8 mouse cellular contexts compared by ENCODE assay signal in genomic region chr7:19382166-19382541, GRCm38 (mm10). TPM values are rescaled to one million over a fixed set of nuclear protein-coding genes. Genes with fewer than 3 reads are reported as not detected.
DNase-seq lines count a peak whose midpoint lies in the region; ATAC-seq and TF ChIP-seq lines count a peak whose summit lies in the region.

No protein-coding gene starts in this region.

- no peaks in the 10 kb centered on the region for H3K9me3 ChIP-seq in heart, embryonic 14.5 days (ENCODE audit: control insufficient read depth, low read length)
- H3K9me3 ChIP-seq in MEL (replicated peaks; ENCODE audit: insufficient read depth, low read length): no peaks in the 10 kb centered on the region
- no peaks in the 10 kb centered on the region for H3K9me3 ChIP-seq in intestine, postnatal 0 days (ENCODE audit: control insufficient read depth)
- H3K9me3 ChIP-seq in midbrain, postnatal 0 days (ENCODE audit: low read length): no peaks in the 10 kb centered on the region

- peak; percentile 32 for ATAC-seq in heart, embryonic 14.5 days (ENCODE audit: insufficient number of reproducible peaks, insufficient read depth, low FRiP score, low read depth)
- peak; percentile 78 for ATAC-seq in intestine, postnatal 0 days
- ATAC-seq in midbrain, postnatal 0 days (ENCODE audit: low FRiP score): peak; percentile 58

- peak overlapping the region in 1 of 2 experiments; percentile 50; a peak in 1 of 4 replicates for H3K27ac ChIP-seq in heart, embryonic 14.5 days (replicated peaks in 1 of 2; ENCODE audit: control insufficient read depth in 1 of 2, insufficient read depth in 1 of 2, low read depth in 2 of 2, low read length in 2 of 2)
- no peak overlapping the region for H3K27ac ChIP-seq in MEL (ENCODE audit: control insufficient read depth, low read depth, low read length)
- H3K27ac ChIP-seq in embryonic fibroblast, embryonic 13.5 days (ENCODE audit: insufficient read depth, low read length): no peak overlapping the region
- H3K27ac ChIP-seq in intestine, postnatal 0 days (ENCODE audit: low read depth, low read length): peak overlapping the region; percentile 35; the same call in 1 of the 2 replicates
- H3K27ac ChIP-seq in midbrain, postnatal 0 days (ENCODE audit: low read depth, low read length): peak overlapping the region; percentile 69

- peak overlapping the region; percentile 91 for H3K4me2 ChIP-seq in heart, embryonic 14.5 days (ENCODE audit: low read length)
- H3K4me2 ChIP-seq in intestine, postnatal 0 days (replicated peaks; ENCODE audit: low read depth): peak overlapping the region; percentile 94
- peak overlapping the region; percentile 76 for H3K4me2 ChIP-seq in midbrain, postnatal 0 days (ENCODE audit: low read depth, low read length, poor library complexity, severe bottlenecking)

- WGBS in heart, embryonic 14.5 days: under 1% methylated on average over 21 of the region's 37 CpGs
- WGBS in intestine, postnatal 0 days: under 1% methylated on average over 27 of the region's 37 CpGs
- under 1% methylated on average over 28 of the region's 37 CpGs for whole genome bisulfite sequencing in midbrain, postnatal 0 days

- TF ChIP-seq EP300 in MEL (IDR thresholded peaks at IDR 0.05; ENCODE audit: low read depth in 1 of 2, low read length in 2 of 2): no peak

- no peak for TF ChIP-seq RAD21 in MEL (IDR thresholded peaks at IDR 0.05; ENCODE audit: low read depth, low read length)

- peaks cover 4 to 18% of the 10 kb centered on the region in 2 experiments; a peak in 3 of 4 replicates for H3K4me1 ChIP-seq in heart, embryonic 14.5 days (ENCODE audit: control insufficient read depth in 2 of 2, insufficient read depth in 2 of 2, low read length in 2 of 2)
- H3K4me1 ChIP-seq in MEL (ENCODE audit: control insufficient read depth in 1 of 2, insufficient read depth in 2 of 2, low read length in 2 of 2): peaks cover 0 to 8% of the 10 kb centered on the region in 2 experiments; a peak in 3 of 4 replicates
- H3K4me1 ChIP-seq in embryonic fibroblast, embryonic 13.5 days (ENCODE audit: control insufficient read depth, insufficient read depth, low read length): peaks cover 3% of the 10 kb centered on the region; the same call in 1 of the 2 replicates
- no peaks in the 10 kb centered on the region for H3K4me1 ChIP-seq in intestine, postnatal 0 days (replicated peaks; ENCODE audit: control insufficient read depth, insufficient read depth, low read length)
- peaks cover 8% of the 10 kb centered on the region; the same call in 1 of the 2 replicates for H3K4me1 ChIP-seq in midbrain, postnatal 0 days (ENCODE audit: insufficient read depth, low read length)

- no peak for TF ChIP-seq POLR2A in MEL (IDR thresholded peaks at IDR 0.05; ENCODE audit: control insufficient read depth in 1 of 2, insufficient read depth in 1 of 2, low read depth in 1 of 2, low read length in 2 of 2, poor library complexity in 1 of 2)
- no peak for TF ChIP-seq POLR2A in embryonic fibroblast, embryonic 13.5 days (IDR thresholded peaks at IDR 0.05; ENCODE audit: low read depth, low read length)

- DNase-seq in heart, adult 8-10 months (ENCODE audit: low spot score): no peak
- peak; percentile 57 for DNase-seq in MEL (ENCODE audit: low read depth, low spot score)
- DNase-seq in midbrain, postnatal 0 days (ENCODE audit: low spot score): no peak
- DNase-seq in yolk sac, embryonic 10.5 days (ENCODE audit: low spot score): no peak
- no peak for DNase-seq in spleen, adult 12 weeks (ENCODE audit: low spot score)

- peaks cover 17% of the 10 kb centered on the region for H3K79me2 ChIP-seq in MEL (ENCODE audit: control insufficient read depth, insufficient read depth, low read length, poor library complexity)

- H3K9ac ChIP-seq in heart, embryonic 14.5 days (ENCODE audit: low read length): peak overlapping the region; percentile 88
- H3K9ac ChIP-seq in MEL (ENCODE audit: control insufficient read depth, low read depth, low read length, poor library complexity, severe bottlenecking): peak overlapping the region; percentile 87
- H3K9ac ChIP-seq in intestine, postnatal 0 days (ENCODE audit: low read depth, low read length): peak overlapping the region; percentile 74
- peak overlapping the region; percentile 74 for H3K9ac ChIP-seq in midbrain, postnatal 0 days (replicated peaks; ENCODE audit: low read length, poor library complexity, severe bottlenecking)

- peaks cover 59% of the 10 kb centered on the region for H3K36me3 ChIP-seq in heart, embryonic 14.5 days (ENCODE audit: control insufficient read depth, insufficient read depth, low read length)
- peaks cover 0 to 8% of the 10 kb centered on the region in 2 experiments; a peak in 2 of 4 replicates for H3K36me3 ChIP-seq in MEL (ENCODE audit: control insufficient read depth in 1 of 2, insufficient read depth in 2 of 2, low read length in 2 of 2)
- H3K36me3 ChIP-seq in intestine, postnatal 0 days (ENCODE audit: control insufficient read depth, insufficient read depth): peaks cover 22% of the 10 kb centered on the region
- peaks cover 29% of the 10 kb centered on the region for H3K36me3 ChIP-seq in midbrain, postnatal 0 days (ENCODE audit: insufficient read depth, low read length)

- H3K4me3 ChIP-seq in heart, embryonic 14.5 days (ENCODE audit: control insufficient read depth in 1 of 2, insufficient read depth in 1 of 2, low read depth in 1 of 2, low read length in 2 of 2): peak overlapping the region; percentile 85 to 87
- peak overlapping the region; percentile 92 to 93 for H3K4me3 ChIP-seq in MEL (ENCODE audit: control insufficient read depth in 1 of 2, insufficient read depth in 1 of 2, low read depth in 2 of 2, low read length in 2 of 2)
- peak overlapping the region; percentile 79 for H3K4me3 ChIP-seq in embryonic fibroblast, embryonic 13.5 days (ENCODE audit: insufficient read depth, low read length)
- peak overlapping the region; percentile 89 for H3K4me3 ChIP-seq in intestine, postnatal 0 days (ENCODE audit: low read depth, low read length)
- H3K4me3 ChIP-seq in midbrain, postnatal 0 days (ENCODE audit: low read depth, low read length): peak overlapping the region; percentile 93

- H3K27me3 ChIP-seq in heart, embryonic 14.5 days (ENCODE audit: control insufficient read depth, insufficient read depth, low read length): no peaks in the 10 kb centered on the region
- H3K27me3 ChIP-seq in MEL (ENCODE audit: control insufficient read depth in 1 of 2, insufficient read depth in 2 of 2, low read length in 2 of 2): no peaks in the 10 kb centered on the region
- H3K27me3 ChIP-seq in intestine, postnatal 0 days (replicated peaks; ENCODE audit: control insufficient read depth, insufficient read depth, low read length): no peaks in the 10 kb centered on the region
- no peaks in the 10 kb centered on the region for H3K27me3 ChIP-seq in midbrain, postnatal 0 days (ENCODE audit: insufficient read depth, low read length)

- no peak for TF ChIP-seq CTCF in MEL (IDR thresholded peaks at IDR 0.05 in 2 of 3, conservative IDR thresholded peaks at IDR 0.05 in 1 of 3; ENCODE audit: control insufficient read depth in 1 of 3, insufficient read depth in 1 of 3, low read depth in 2 of 3, low read length in 3 of 3, poor library complexity in 1 of 3, severe bottlenecking in 1 of 3)
- TF ChIP-seq CTCF in embryonic fibroblast, embryonic 13.5 days (IDR thresholded peaks at IDR 0.05; ENCODE audit: borderline replicate concordance, insufficient read depth, low read length): no peak
- no peak for TF ChIP-seq CTCF in intestine, postnatal 0 days (IDR thresholded peaks at IDR 0.05; ENCODE audit: low read depth)
- TF ChIP-seq CTCF in midbrain, postnatal 0 days (IDR thresholded peaks at IDR 0.05): no peak

RNA-seq across cellular contexts. Expression of gene Ercc2, which starts 0.3 kb away (rescaled TPM):
- 4.8 and 6.6 TPM in 2 replicates for polyA plus RNA-seq in heart, embryonic 14.5 days (2014; fragmentation: Nextera tagmentation; extraction: Ambion mirVana)
- 10 to 100 TPM; 11.2 to 14.5 (median 13.2) TPM for total RNA-seq in heart, adult 8-10 months (2022)
- 29.4 and 34.4 TPM in 2 replicates for total RNA-seq in MEL (2012; rRNA removed)
- polyA plus RNA-seq in MEL (2012; ENCODE audit: insufficient read depth in 1 of 2, insufficient read length in 2 of 2, low read depth in 1 of 2, low replicate concordance in 2 of 2, missing spikeins in 1 of 2): 10 to 100 TPM in 1 of 2 experiments, not detected in 1; 44.5 TPM
- polyA plus RNA-seq in embryonic fibroblast, embryonic 13.5 days (2011; ENCODE audit: insufficient read length, low read depth, missing spikeins): 14.3 and 22.7 TPM in 2 replicates
- 6.2 and 8.7 TPM in 2 replicates for polyA plus RNA-seq in intestine, postnatal 0 days (2015; fragmentation: Nextera tagmentation; extraction: Ambion mirVana)
- total RNA-seq in midbrain, postnatal 0 days (2014; rRNA removed): 63.0 and 68.3 TPM in 2 replicates
- polyA plus RNA-seq in midbrain, postnatal 0 days (2015; fragmentation: Nextera tagmentation; extraction: Ambion mirVana): 22.9 and 26.6 TPM in 2 replicates

RNA-seq across cellular contexts. Expression of gene Klc3, which starts 21.8 kb away (rescaled TPM):
- polyA plus RNA-seq in heart, embryonic 14.5 days (2014; fragmentation: Nextera tagmentation; extraction: Ambion mirVana): 1.8 and 1.9 TPM in 2 replicates
- 1 to 10 TPM in 1 of 4 experiments, under 1 TPM in 2, not detected in 1; 0.60 to 1.2 (median 0.75) TPM for total RNA-seq in heart, adult 8-10 months (2022)
- total RNA-seq in MEL (2012; rRNA removed): 2.7 and 3.6 TPM in 2 replicates
- under 1 TPM in 1 of 2 experiments, not detected in 1; 0.42 TPM for polyA plus RNA-seq in MEL (2012; ENCODE audit: insufficient read depth in 1 of 2, insufficient read length in 2 of 2, low read depth in 1 of 2, low replicate concordance in 2 of 2, missing spikeins in 1 of 2)
- polyA plus RNA-seq in embryonic fibroblast, embryonic 13.5 days (2011; ENCODE audit: insufficient read length, low read depth, missing spikeins): 5.3 and 6.3 TPM in 2 replicates
- polyA plus RNA-seq in intestine, postnatal 0 days (2015; fragmentation: Nextera tagmentation; extraction: Ambion mirVana): 1.6 TPM in 2 replicates
- 1.2 and 1.9 TPM in 2 replicates for total RNA-seq in midbrain, postnatal 0 days (2014; rRNA removed)
- 1.2 and 1.4 TPM in 2 replicates for polyA plus RNA-seq in midbrain, postnatal 0 days (2015; fragmentation: Nextera tagmentation; extraction: Ambion mirVana)

RNA-seq across cellular contexts. Expression of gene Ckm, which starts 22.4 kb away (rescaled TPM):
- polyA plus RNA-seq in heart, embryonic 14.5 days (2014; fragmentation: Nextera tagmentation; extraction: Ambion mirVana): 910 and 1,062 TPM in 2 replicates
- total RNA-seq in heart, adult 8-10 months (2022): 1,000 to 10,000 TPM; 3,513 to 3,931 (median 3,544) TPM
- not detected in 2 replicates for total RNA-seq in MEL (2012; rRNA removed)
- not detected for polyA plus RNA-seq in MEL (2012; ENCODE audit: insufficient read depth in 1 of 2, insufficient read length in 2 of 2, low read depth in 1 of 2, low replicate concordance in 2 of 2, missing spikeins in 1 of 2)
- not detected in 2 replicates for polyA plus RNA-seq in embryonic fibroblast, embryonic 13.5 days (2011; ENCODE audit: insufficient read length, low read depth, missing spikeins)
- 25.2 and 26.2 TPM in 2 replicates for polyA plus RNA-seq in intestine, postnatal 0 days (2015; fragmentation: Nextera tagmentation; extraction: Ambion mirVana)
- 0.38 and 8.2 TPM in 2 replicates for total RNA-seq in midbrain, postnatal 0 days (2014; rRNA removed)
- 0.21 and 0.25 TPM in 2 replicates for polyA plus RNA-seq in midbrain, postnatal 0 days (2015; fragmentation: Nextera tagmentation; extraction: Ambion mirVana)

RNA-seq across cellular contexts. Expression of gene Ppp1r13l, which starts 22.6 kb away (rescaled TPM):
- polyA plus RNA-seq in heart, embryonic 14.5 days (2014; fragmentation: Nextera tagmentation; extraction: Ambion mirVana): 15.2 and 15.4 TPM in 2 replicates
- 10 to 100 TPM; 31.6 to 66.7 (median 47.6) TPM for total RNA-seq in heart, adult 8-10 months (2022)
- total RNA-seq in MEL (2012; rRNA removed): 1.0 and 1.5 TPM in 2 replicates
- polyA plus RNA-seq in MEL (2012; ENCODE audit: insufficient read depth in 1 of 2, insufficient read length in 2 of 2, low read depth in 1 of 2, low replicate concordance in 2 of 2, missing spikeins in 1 of 2): 10 to 100 TPM in 1 of 2 experiments, not detected in 1; 15.9 TPM
- polyA plus RNA-seq in embryonic fibroblast, embryonic 13.5 days (2011; ENCODE audit: insufficient read length, low read depth, missing spikeins): 11.0 and 12.5 TPM in 2 replicates
- 1.4 TPM in 2 replicates for polyA plus RNA-seq in intestine, postnatal 0 days (2015; fragmentation: Nextera tagmentation; extraction: Ambion mirVana)
- total RNA-seq in midbrain, postnatal 0 days (2014; rRNA removed): 0.52 and 1.0 TPM in 2 replicates
- polyA plus RNA-seq in midbrain, postnatal 0 days (2015; fragmentation: Nextera tagmentation; extraction: Ambion mirVana): 1.5 and 2.0 TPM in 2 replicates

RNA-seq across cellular contexts. Expression of gene Cd3eap, which starts 22.9 kb away (rescaled TPM):
- 12.7 and 15.7 TPM in 2 replicates for polyA plus RNA-seq in heart, embryonic 14.5 days (2014; fragmentation: Nextera tagmentation; extraction: Ambion mirVana)
- 10 to 100 TPM in 1 of 4 experiments, 1 to 10 TPM in 3; 8.8 to 12.7 (median 9.4) TPM for total RNA-seq in heart, adult 8-10 months (2022)
- total RNA-seq in MEL (2012; rRNA removed): 26.2 and 43.9 TPM in 2 replicates
- 10 to 100 TPM in 1 of 2 experiments, not detected in 1; 49.8 TPM for polyA plus RNA-seq in MEL (2012; ENCODE audit: insufficient read depth in 1 of 2, insufficient read length in 2 of 2, low read depth in 1 of 2, low replicate concordance in 2 of 2, missing spikeins in 1 of 2)
- 13.3 and 13.4 TPM in 2 replicates for polyA plus RNA-seq in embryonic fibroblast, embryonic 13.5 days (2011; ENCODE audit: insufficient read length, low read depth, missing spikeins)
- 8.3 and 9.7 TPM in 2 replicates for polyA plus RNA-seq in intestine, postnatal 0 days (2015; fragmentation: Nextera tagmentation; extraction: Ambion mirVana)
- 8.7 and 14.0 TPM in 2 replicates for total RNA-seq in midbrain, postnatal 0 days (2014; rRNA removed)
- 21.5 and 21.6 TPM in 2 replicates for polyA plus RNA-seq in midbrain, postnatal 0 days (2015; fragmentation: Nextera tagmentation; extraction: Ambion mirVana)

Comparison
In these comparisons a context has a peak if more than half of its experiments do, and no peak if none do; other contexts are left out.
1. H3K27ac ChIP-seq: peak in intestine, postnatal 0 days (single experiment) and midbrain, postnatal 0 days (single experiment); none in MEL (single experiment) and embryonic fibroblast, embryonic 13.5 days (single experiment).
2. RNA of gene Ckm, which starts 22.4 kb away (polyA plus RNA-seq): 910 to 1,062 TPM in heart, embryonic 14.5 days; 25.2 to 26.2 TPM in intestine, postnatal 0 days, 0.21 to 0.25 TPM in midbrain, postnatal 0 days, not detected in MEL and not detected in embryonic fibroblast, embryonic 13.5 days; every median in the first group is over 10 times any median in the second.
3. Peak in every context shown above with its lines, with median percentiles within 50 percentile points of each other: ATAC-seq, H3K4me2 ChIP-seq, H3K4me3 ChIP-seq and H3K9ac ChIP-seq.